Mouse (Mus musculus): ENCODE results near the gene Itpr1. TPM values are rescaled to one million over a fixed set of nuclear protein-coding genes. Genes with fewer than 3 reads are reported as not detected.

The Itpr1 gene
- total and polyA plus RNA-seq, 3 experiments = 9.3 to 25.7 (median 19.0) TPM

GRCm38 (mm10) chr6:108424749-108425584 lies 212.1 kb downstream of the Itpr1 start:
- ATAC-seq (ENCODE audit: extremely low read depth, insufficient number of reproducible peaks, low FRiP score, poor library complexity, severe bottlenecking) (no peak), DNase-seq (ENCODE audit: low spot score) (no peak)
- Histone ChIP-seq H3K4me1 (ENCODE audit: insufficient read depth, low read depth, low read length) (no peaks in the 10 kb centered on the region), H3K36me3 (replicated peaks) (peaks cover 26% of the 10 kb centered on the region), H3K27me3 (ENCODE audit: insufficient read depth, low read length) (no peaks in the 10 kb centered on the region), H3K9me3 (replicated peaks) (no peaks in the 10 kb centered on the region), H3K4me3 (ENCODE audit: low read depth, low read length) (no peak overlapping the region)
- no peak for TF ChIP-seq GATA2 (IDR thresholded peaks at IDR 0.05; ENCODE audit: borderline replicate concordance, low read depth, low read length)
- no peak for TF ChIP-seq CTCF (IDR thresholded peaks at IDR 0.05; ENCODE audit: low read depth, low read length)
- TF ChIP-seq POLR2AphosphoS5 (IDR thresholded peaks at IDR 0.05; ENCODE audit: insufficient replicate concordance, low read depth, low read length) = no peak
- no peak for TF ChIP-seq GATA1 (IDR thresholded peaks at IDR 0.05; ENCODE audit: borderline replicate concordance, low read length)
- TF ChIP-seq TAL1 (conservative IDR thresholded peaks at IDR 0.05; ENCODE audit: low read depth, low read length) = no peak

- no peaks in the 10 kb centered on the region for H3K9me3 ChIP-seq (replicated peaks)
- DNase-seq (ENCODE audit: low spot score) (peak; percentile 22), ATAC-seq (ENCODE audit: extremely low read depth, insufficient number of reproducible peaks, low FRiP score, poor library complexity, severe bottlenecking) (peak; percentile 8; the same call in 1 of the 2 replicates)
- H3K36me3 ChIP-seq (replicated peaks) = peaks cover 33% of the 10 kb centered on the region
- TF ChIP-seq CTCF (IDR thresholded peaks at IDR 0.05; ENCODE audit: low read depth, low read length) (no peak), POLR2AphosphoS5 (IDR thresholded peaks at IDR 0.05; ENCODE audit: insufficient replicate concordance, low read depth, low read length) (no peak), TAL1 (conservative IDR thresholded peaks at IDR 0.05; ENCODE audit: low read depth, low read length) (no peak), GATA1 (IDR thresholded peaks at IDR 0.05; ENCODE audit: borderline replicate concordance, low read length) (no peak), GATA2 (IDR thresholded peaks at IDR 0.05; ENCODE audit: borderline replicate concordance, low read depth, low read length) (no peak)
- no peaks in the 10 kb centered on the region for H3K27me3 ChIP-seq (ENCODE audit: insufficient read depth, low read length)
- no peaks in the 10 kb centered on the region for H3K4me1 ChIP-seq (ENCODE audit: insufficient read depth, low read depth, low read length)
- H3K4me3 ChIP-seq (ENCODE audit: low read depth, low read length) = no peak overlapping the region
Measured at GRCm38 (mm10) chr6:108426789-108427188, 213.9 kb downstream of the Itpr1 start.

GRCm38 (mm10) chr6:108428383-108428782 lies 215.5 kb downstream of the Itpr1 start:
- Histone ChIP-seq H3K9me3 (replicated peaks) (no peaks in the 10 kb centered on the region), H3K36me3 (replicated peaks) (peaks cover 35% of the 10 kb centered on the region), H3K4me1 (ENCODE audit: insufficient read depth, low read depth, low read length) (no peaks in the 10 kb centered on the region), H3K27me3 (ENCODE audit: insufficient read depth, low read length) (no peaks in the 10 kb centered on the region), H3K4me3 (ENCODE audit: low read depth, low read length) (no peak overlapping the region)
- no peak for DNase-seq (ENCODE audit: low spot score)
- no peak for ATAC-seq (ENCODE audit: extremely low read depth, insufficient number of reproducible peaks, low FRiP score, poor library complexity, severe bottlenecking)
- TF ChIP-seq GATA1 (IDR thresholded peaks at IDR 0.05; ENCODE audit: borderline replicate concordance, low read length) (no peak), CTCF (IDR thresholded peaks at IDR 0.05; ENCODE audit: low read depth, low read length) (no peak), TAL1 (conservative IDR thresholded peaks at IDR 0.05; ENCODE audit: low read depth, low read length) (no peak), POLR2AphosphoS5 (IDR thresholded peaks at IDR 0.05; ENCODE audit: insufficient replicate concordance, low read depth, low read length) (no peak), GATA2 (IDR thresholded peaks at IDR 0.05; ENCODE audit: borderline replicate concordance, low read depth, low read length) (no peak)

- Histone ChIP-seq H3K27me3 (ENCODE audit: insufficient read depth, low read length) (no peaks in the 10 kb centered on the region), H3K4me1 (ENCODE audit: insufficient read depth, low read depth, low read length) (no peaks in the 10 kb centered on the region), H3K36me3 (replicated peaks) (peaks cover 34% of the 10 kb centered on the region), H3K9me3 (replicated peaks) (no peaks in the 10 kb centered on the region), H3K4me3 (ENCODE audit: low read depth, low read length) (no peak overlapping the region)
- DNase-seq (ENCODE audit: low spot score) (no peak), ATAC-seq (ENCODE audit: extremely low read depth, insufficient number of reproducible peaks, low FRiP score, poor library complexity, severe bottlenecking) (no peak)
- no peak for TF ChIP-seq CTCF (IDR thresholded peaks at IDR 0.05; ENCODE audit: low read depth, low read length)
Measured at GRCm38 (mm10) chr6:108429950-108430349, 217.1 kb downstream of the Itpr1 start.

- ATAC-seq (ENCODE audit: extremely low read depth, insufficient number of reproducible peaks, low FRiP score, poor library complexity, severe bottlenecking) (no peak), DNase-seq (ENCODE audit: low spot score) (no peak)
- H3K9me3 ChIP-seq (replicated peaks) = no peaks in the 10 kb centered on the region
- no peak overlapping the region for H3K4me3 ChIP-seq (ENCODE audit: low read depth, low read length)
- TF ChIP-seq POLR2AphosphoS5 (IDR thresholded peaks at IDR 0.05; ENCODE audit: insufficient replicate concordance, low read depth, low read length) = no peak
- TF ChIP-seq CTCF (IDR thresholded peaks at IDR 0.05; ENCODE audit: low read depth, low read length) = no peak
- no peak for TF ChIP-seq GATA1 (IDR thresholded peaks at IDR 0.05; ENCODE audit: borderline replicate concordance, low read length)
- TF ChIP-seq GATA2 (IDR thresholded peaks at IDR 0.05; ENCODE audit: borderline replicate concordance, low read depth, low read length) = no peak
- TF ChIP-seq TAL1 (conservative IDR thresholded peaks at IDR 0.05; ENCODE audit: low read depth, low read length) = no peak
- peaks cover 36% of the 10 kb centered on the region for H3K36me3 ChIP-seq (replicated peaks)
- H3K4me1 ChIP-seq (ENCODE audit: insufficient read depth, low read depth, low read length) = no peaks in the 10 kb centered on the region
- H3K27me3 ChIP-seq (ENCODE audit: insufficient read depth, low read length) = no peaks in the 10 kb centered on the region
Measured at GRCm38 (mm10) chr6:108431193-108431592, 218.3 kb downstream of the Itpr1 start.

GRCm38 (mm10) chr6:108432836-108433235 lies 219.9 kb downstream of the Itpr1 start:
- no peaks in the 10 kb centered on the region for H3K27me3 ChIP-seq (ENCODE audit: insufficient read depth, low read length)
- no peaks in the 10 kb centered on the region for H3K4me1 ChIP-seq (ENCODE audit: insufficient read depth, low read depth, low read length)
- peaks cover 36% of the 10 kb centered on the region for H3K36me3 ChIP-seq (replicated peaks)
- ATAC-seq (ENCODE audit: extremely low read depth, insufficient number of reproducible peaks, low FRiP score, poor library complexity, severe bottlenecking) = no peak
- DNase-seq (ENCODE audit: low spot score) = no peak
- no peaks in the 10 kb centered on the region for H3K9me3 ChIP-seq (replicated peaks)
- H3K4me3 ChIP-seq (ENCODE audit: low read depth, low read length) = no peak overlapping the region
- TF ChIP-seq TAL1 (conservative IDR thresholded peaks at IDR 0.05; ENCODE audit: low read depth, low read length) = no peak
- no peak for TF ChIP-seq GATA1 (IDR thresholded peaks at IDR 0.05; ENCODE audit: borderline replicate concordance, low read length)
- no peak for TF ChIP-seq CTCF (IDR thresholded peaks at IDR 0.05; ENCODE audit: low read depth, low read length)
- no peak for TF ChIP-seq POLR2AphosphoS5 (IDR thresholded peaks at IDR 0.05; ENCODE audit: insufficient replicate concordance, low read depth, low read length)
- TF ChIP-seq GATA2 (IDR thresholded peaks at IDR 0.05; ENCODE audit: borderline replicate concordance, low read depth, low read length) = no peak
